Mouse (Mus musculus): Measurements from ENCODE around the gene Fndc9.

The Fndc9 gene

GRCm38 (mm10) chr11:46235334-46235733 lies at the start of gene Fndc9:
TSS of gene Fndc9 (plus strand) at chr11:46235531.
- peak; percentile 85 for DNase-seq

DNA sequence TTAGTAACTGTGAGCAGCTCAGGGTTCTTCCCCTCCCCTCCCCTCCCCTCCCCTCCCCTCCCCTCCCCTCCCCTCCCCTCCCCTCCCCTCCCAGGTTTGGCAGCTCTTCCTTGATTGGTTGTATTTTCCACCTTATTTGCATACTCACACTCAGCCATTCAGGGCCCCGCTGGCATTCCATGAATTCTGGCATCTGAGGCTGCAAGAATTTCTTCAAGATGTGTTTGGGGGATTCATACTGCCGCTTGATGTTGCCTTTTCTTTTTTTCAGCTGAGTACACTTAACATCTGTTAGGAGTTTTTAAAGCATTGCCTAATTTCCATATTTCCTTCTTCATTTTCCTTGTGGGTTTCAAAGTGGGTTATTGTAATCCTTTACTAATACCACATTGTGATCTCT lies 47.0 kb upstream of the Fndc9 start:
- no peak for DNase-seq

- DNase-seq: no peak
Measured at GRCm38 (mm10) chr11:46194175-46194574, 41.2 kb upstream of the Fndc9 start.

GRCm38 (mm10) chr11:46200664-46201063 lies 34.7 kb upstream of the Fndc9 start:
- DNase-seq: no peak

DNA sequence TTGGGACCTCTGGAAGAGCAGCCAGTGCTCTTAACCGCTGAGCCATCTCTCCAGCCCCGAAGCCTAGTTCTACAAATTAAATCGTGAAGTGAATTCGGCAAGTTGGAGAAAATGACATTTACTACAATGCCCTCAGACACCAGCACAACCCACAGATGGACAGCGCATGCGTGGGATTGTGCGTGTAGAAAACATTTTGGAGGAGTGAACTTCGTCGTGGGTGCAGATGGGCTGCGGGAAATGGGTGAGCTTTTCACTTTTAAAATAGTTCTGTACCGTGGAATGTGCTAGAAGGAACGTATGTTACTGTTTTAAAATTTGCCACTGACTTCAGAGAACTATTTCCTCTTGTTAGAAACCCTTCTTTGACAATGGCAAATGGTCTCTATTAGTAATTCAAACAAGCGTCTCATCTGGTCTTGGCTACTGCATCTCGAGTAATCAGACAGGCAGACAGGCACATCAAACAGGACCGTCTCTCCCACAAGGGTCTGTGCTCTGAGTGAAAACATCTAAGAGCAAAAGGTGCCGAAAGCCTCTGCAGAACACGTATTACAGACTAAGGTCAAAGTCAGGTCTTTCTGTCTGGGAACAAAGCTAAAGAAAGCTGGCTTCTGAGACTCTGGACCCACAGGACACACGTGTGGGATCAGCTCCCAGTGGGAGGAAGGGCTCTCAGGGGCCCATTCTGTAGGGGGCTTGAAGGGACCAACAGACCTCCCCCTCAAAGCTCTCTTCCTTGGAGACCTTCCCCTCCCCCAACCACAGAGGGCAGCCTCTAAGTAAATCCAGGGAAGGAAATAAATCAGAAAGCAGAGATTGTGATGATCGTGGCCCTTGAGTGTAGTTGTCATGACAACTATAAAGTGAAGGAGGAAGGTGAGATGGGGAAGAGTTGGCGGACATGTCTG lies 33.4 kb upstream of the Fndc9 start:
- peak; percentile 84 for DNase-seq

GRCm38 (mm10) chr11:46202547-46202887 lies 32.8 kb upstream of the Fndc9 start:
- no peak for DNase-seq

DNA sequence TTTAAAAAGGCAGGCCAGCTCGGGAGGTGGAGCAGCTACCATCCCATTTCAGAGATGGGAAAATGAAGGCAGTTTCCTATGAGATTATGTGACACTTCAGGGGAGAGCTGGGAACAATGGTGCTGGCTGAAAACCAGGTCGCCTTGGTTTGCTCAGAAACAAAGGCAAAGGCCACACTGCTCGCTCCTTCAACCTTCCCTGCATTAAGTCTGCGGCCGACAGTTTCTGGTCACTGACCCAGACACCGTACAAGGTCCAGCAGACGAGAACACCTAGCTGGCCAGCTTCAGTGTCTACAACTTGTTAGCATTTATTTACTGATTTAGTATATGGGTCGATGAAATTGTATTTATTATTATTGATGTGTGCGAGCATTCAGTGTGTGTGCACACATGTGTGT lies 30.5 kb upstream of the Fndc9 start:
- no peak for DNase-seq

DNA sequence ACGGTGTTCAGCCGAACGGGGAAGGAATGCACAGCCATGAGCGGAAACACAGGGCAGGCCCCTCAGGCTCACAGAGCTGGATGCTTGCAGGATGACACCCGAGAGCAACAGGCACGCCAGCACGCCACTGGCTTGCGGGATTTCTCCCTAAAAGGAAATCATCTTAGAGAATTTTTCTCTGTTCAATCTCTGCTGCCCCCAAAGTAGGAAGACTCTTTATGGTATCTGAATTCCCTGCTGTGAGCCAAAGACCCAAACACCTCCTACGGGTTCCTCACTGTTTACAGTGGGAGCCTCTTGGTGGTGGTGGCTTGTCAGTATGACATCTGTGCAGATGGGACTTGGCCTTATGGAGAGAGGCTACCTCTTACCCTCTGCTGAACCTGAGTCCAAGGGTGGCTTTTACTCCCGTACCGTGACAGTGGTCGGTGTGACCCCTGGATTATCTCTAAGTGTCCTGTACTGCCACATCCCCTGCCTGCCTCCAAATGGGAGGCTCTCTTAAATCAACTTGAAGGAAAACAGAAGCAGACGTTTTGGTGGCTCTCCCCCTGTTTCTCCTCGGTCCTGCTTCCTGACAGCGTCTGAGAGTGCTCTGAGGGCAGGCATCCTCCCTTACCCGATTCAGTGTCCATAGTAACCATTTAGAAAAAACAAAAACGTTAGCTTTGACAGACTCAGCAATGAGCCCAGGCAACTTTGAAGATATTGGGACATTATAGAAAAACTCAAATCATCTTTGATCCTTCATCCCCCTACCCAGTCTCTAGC lies 29.5 kb upstream of the Fndc9 start:
- DNase-seq: peak; percentile 1

GRCm38 (mm10) chr11:46209884-46210283 lies 25.4 kb upstream of the Fndc9 start:
- peak; percentile 54 for DNase-seq

DNA sequence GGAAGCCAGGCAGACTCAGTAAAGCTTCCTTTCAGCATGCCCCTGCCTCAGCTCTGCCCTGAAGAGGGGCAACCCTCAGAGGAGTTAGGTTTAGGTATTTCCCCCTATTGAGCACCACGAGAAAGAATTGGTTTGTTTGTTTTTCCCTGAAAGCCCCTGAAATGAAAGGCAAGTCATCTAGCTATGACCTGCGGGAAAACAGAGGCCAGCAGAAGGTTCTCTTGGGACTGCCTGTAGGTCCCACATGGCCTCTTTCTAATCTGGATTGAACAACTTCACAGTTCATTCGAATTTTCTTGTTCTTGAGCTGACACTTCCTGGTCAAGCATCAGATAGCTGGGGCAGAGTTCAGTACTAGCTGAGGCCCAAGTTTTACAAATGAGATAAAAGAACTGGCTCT lies 23.5 kb upstream of the Fndc9 start:
- no peak for DNase-seq

DNA sequence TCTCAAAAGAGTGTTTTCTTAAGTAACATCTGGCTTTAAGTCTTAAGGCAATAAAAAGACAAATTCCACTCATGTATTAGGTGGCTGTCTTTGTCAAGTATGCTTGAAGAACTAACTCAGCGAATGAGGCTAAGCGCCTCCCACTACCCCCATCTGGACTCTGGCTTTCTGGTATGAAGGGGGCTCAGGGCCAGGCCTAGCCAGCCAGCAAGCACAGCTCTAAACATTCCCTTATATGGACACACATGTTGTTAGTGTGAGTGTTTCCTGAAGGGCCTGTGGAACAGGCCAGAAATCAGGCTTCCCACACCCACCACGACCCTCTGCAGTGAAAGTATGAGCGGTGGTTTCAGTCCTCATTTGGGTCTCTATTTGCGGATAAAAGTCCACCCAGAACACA lies 21.5 kb upstream of the Fndc9 start:
- DNase-seq: no peak

DNA sequence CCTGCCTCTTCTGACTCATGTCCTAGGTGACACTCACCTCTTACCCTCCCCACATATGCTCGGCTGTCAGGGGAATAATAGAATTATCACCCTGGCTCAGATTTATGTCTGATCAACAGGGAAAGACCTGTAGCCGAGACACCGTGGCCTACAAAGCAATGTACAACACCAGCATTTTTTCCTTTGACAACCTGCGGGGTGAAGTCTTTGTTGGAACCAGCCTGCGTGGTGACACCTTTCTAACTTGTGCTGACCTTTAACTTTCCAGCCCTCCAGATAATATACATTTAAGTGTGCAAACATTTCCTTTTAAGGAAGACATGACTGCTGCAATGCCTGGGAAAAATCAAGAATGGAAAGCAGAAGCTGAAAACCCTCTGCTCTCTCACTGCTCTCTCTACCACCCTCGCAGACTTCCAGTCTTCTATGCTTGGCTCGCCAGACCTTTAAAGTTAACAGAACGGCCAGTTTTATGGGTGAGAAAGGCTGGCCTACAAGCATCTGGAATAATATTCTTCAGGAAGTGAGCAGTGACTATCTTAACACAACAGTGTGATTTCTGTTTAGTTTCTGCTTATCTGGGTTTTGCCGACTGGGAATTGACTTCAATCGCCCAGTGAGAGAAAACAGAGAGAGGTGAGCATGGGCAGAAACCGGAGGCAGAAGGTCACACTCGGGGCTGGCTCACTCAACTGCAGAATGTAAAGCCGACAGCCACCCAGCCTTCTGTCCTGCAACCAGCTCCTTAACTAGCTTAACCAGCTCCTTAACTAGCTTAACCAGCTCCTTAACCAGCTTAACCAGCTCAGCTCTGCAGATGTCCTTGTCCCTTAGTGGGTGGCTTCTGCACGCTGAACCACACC lies 20.7 kb upstream of the Fndc9 start:
- DNase-seq: no peak

- DNase-seq: peak; percentile 69
Measured at GRCm38 (mm10) chr11:46215354-46215753, 20.0 kb upstream of the Fndc9 start.

DNA sequence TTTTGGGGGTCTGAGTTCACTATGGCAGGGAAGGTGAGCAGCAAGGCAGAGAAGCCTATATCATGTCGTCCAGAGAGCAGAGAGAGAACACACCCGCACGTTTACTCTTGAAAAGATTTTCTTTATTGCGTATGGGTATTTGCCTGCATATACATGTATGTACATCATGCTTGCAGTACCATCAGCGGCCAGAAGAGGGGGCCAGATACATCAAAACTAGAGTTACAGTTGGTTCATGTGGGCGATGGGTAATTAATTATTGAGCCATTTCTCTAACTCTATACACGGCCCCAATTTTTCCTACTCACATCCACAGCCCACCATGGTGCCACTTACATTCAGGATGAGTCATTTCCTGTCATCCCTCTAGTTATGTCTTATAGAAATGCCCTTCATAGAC lies 18.7 kb upstream of the Fndc9 start:
- DNase-seq: peak; percentile 39

- DNase-seq: no peak
Measured at GRCm38 (mm10) chr11:46217686-46218085, 17.6 kb upstream of the Fndc9 start.

GRCm38 (mm10) chr11:46218584-46218983 lies 16.7 kb upstream of the Fndc9 start:
- no peak for DNase-seq

- no peak for DNase-seq
Measured at GRCm38 (mm10) chr11:46219380-46219779, 16.0 kb upstream of the Fndc9 start.

- DNase-seq: no peak
Measured at GRCm38 (mm10) chr11:46220211-46220610, 15.1 kb upstream of the Fndc9 start.

DNA sequence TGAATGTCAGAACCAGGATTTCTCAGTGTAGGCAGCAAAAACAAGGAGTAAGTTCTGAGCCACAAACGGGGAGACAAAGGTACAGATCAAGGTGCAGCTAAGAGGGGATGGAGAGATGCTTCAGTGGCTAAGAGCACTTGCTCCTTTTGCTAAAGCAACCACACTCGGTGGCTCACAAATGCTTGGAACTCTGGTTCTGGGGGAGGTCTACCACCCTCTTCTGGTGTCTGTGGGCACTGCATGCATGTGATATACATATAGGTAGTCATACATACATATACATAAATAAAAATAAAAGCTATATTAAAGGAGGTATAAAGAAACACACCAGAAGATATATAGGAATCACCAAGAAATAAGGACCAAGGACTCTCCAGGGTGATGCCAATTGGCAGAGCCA lies 11.8 kb upstream of the Fndc9 start:
- DNase-seq: no peak

DNA sequence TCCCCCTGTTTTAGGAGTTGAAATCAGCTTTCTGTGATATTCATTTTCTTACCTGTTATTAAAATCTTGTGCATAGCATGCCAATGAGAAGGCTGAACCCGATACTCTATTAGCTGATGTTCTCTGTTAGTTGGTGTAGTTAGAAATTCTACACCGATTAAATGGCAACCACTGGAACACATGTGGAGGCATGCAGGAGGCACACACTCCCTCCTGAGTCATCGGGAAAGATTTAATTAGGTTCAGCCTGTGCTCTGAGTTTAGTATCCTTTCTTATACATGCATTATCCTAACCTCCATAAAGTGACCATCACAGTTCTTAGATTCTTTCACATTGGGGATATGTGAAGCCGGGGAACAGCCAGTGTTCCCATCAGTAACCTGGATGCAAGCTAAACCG lies 10.0 kb upstream of the Fndc9 start:
- no peak for DNase-seq

GRCm38 (mm10) chr11:46230184-46230583 lies 5.1 kb upstream of the Fndc9 start:
- no peak for DNase-seq

DNA sequence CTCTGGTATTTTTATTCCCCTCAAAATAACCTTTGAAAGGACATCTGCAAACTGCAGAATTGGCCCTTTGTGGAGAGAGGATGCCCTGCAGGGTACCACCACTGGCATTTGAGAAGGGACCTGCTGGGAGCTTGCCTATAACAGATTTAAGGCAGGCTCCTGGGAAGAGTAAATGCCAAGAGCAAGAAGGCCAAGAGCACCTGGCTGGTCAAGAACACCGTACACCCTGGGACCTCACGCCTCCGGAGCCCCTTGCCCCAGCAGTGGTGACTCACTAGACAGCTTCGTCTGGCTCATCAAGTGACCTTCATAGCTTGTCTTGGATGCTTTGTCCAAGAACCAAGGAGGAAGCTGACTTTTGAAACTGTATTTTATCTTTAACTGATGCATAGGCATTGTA lies 2.5 kb upstream of the Fndc9 start:
- no peak for DNase-seq

DNA sequence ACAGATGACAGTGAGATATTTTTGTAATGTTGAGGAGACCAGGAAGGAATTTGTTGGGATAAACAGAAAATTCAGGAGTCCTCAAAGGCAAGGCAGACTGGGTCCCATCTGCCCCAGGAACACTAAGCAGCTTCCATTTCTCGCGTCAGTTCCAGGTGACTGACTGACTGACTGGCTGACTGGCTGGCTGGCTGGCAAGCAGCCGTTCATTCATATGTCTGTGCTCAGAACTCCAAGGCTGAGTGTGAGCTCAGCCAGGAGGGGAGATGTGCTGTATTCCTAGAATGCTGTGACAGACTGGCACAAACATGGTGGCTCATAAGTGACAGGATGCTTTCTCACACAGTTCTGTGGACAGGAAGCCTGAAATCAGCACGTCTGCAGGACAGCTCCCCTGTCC lies 1.4 kb upstream of the Fndc9 start:
- DNase-seq: peak; percentile 75
